Mouse (Mus musculus): ENCODE data around the gene Oser1. TPM values are rescaled to one million over a fixed set of nuclear protein-coding genes. Genes with fewer than 3 reads are reported as not detected.

Gene Oser1
- polyA plus RNA-seq, 1 experiment from 2014 or later: 74.5 TPM

GRCm38 (mm10) chr2:163439488-163439887 lies 15.0 kb upstream of the Oser1 start:
- 82% methylated on average over 1 of the region's 1 CpGs for WGBS
- Histone ChIP-seq H3K27me3 (0 out of 2 replicates have a peak, but pooled peaks cover 13% of the 10 kb centered on the region), H3K27ac (no peak overlapping the region), H3K4me1 (peaks cover 35% of the 10 kb centered on the region), H3K4me3 (replicated peaks) (peak overlapping the region; percentile 65), H3K9ac (peak overlapping the region; percentile 75), H3K9me3 (no peaks in the 10 kb centered on the region), H3K36me3 (replicated peaks) (no peaks in the 10 kb centered on the region), H3K4me2 (peak overlapping the region; percentile 71)
- no peak for ATAC-seq (ENCODE audit: low FRiP score)

GRCm38 (mm10) chr2:163438619-163439451 lies 14.3 kb upstream of the Oser1 start:
- Histone ChIP-seq H3K27ac (peak overlapping the region; percentile 67), H3K9me3 (no peaks in the 10 kb centered on the region), H3K4me3 (replicated peaks) (peak overlapping the region; percentile 65), H3K4me1 (peaks cover 35% of the 10 kb centered on the region), H3K9ac (peak overlapping the region; percentile 75), H3K4me2 (peak overlapping the region; percentile 71), H3K27me3 (0 out of 2 replicates have a peak, but pooled peaks cover 13% of the 10 kb centered on the region), H3K36me3 (replicated peaks) (no peaks in the 10 kb centered on the region)
- WGBS: 1% methylated on average over 30 of the region's 30 CpGs
- peak; percentile 53 for ATAC-seq (ENCODE audit: low FRiP score)

- Histone ChIP-seq H3K36me3 (replicated peaks) (no peaks in the 10 kb centered on the region), H3K27me3 (0 out of 2 replicates have a peak, but pooled peaks cover 13% of the 10 kb centered on the region), H3K27ac (peak within 1 kb of the TSS; percentile 67), H3K4me3 (replicated peaks) (peak within 1 kb of the TSS; percentile 65), H3K4me1 (peaks cover 35% of the 10 kb centered on the region), H3K9me3 (no peaks in the 10 kb centered on the region), H3K9ac (peak within 1 kb of the TSS; percentile 75), H3K4me2 (peak within 1 kb of the TSS; percentile 71)
- 0% methylated on average over 17 of the region's 18 CpGs for WGBS
- ATAC-seq (ENCODE audit: low FRiP score): peak; percentile 85
Observed at GRCm38 (mm10) chr2:163438246-163438618, 13.7 kb upstream of the Oser1 start, which contains the start of gene Gdap1l1. TSS of gene Gdap1l1 (plus strand) at chr2:163438476.

- 35% methylated on average over 4 of the region's 4 CpGs for WGBS
- H3K4me3 ChIP-seq (replicated peaks): peak overlapping the region; percentile 65
- peak; percentile 39; the same call in 1 of the 2 replicates for ATAC-seq (ENCODE audit: low FRiP score)
Observed at GRCm38 (mm10) chr2:163437800-163438199, 13.3 kb upstream of the Oser1 start.

GRCm38 (mm10) chr2:163433971-163434370 lies 9.5 kb upstream of the Oser1 start:
- Histone ChIP-seq H3K4me3 (replicated peaks) (no peak overlapping the region), H3K9ac (no peak overlapping the region), H3K27ac (no peak overlapping the region), H3K36me3 (replicated peaks) (no peaks in the 10 kb centered on the region), H3K4me1 (peaks cover 14% of the 10 kb centered on the region; the same call in 1 of the 2 replicates), H3K9me3 (no peaks in the 10 kb centered on the region), H3K27me3 (0 out of 2 replicates have a peak, but pooled peaks cover 8% of the 10 kb centered on the region), H3K4me2 (no peak overlapping the region)
- ATAC-seq (ENCODE audit: low FRiP score): no peak
- WGBS: 31% methylated on average over 4 of the region's 4 CpGs

More at GRCm38 (mm10) chr2:163437800-163438199, 13.3 kb upstream of the Oser1 start:
- Histone ChIP-seq H3K4me2 (peak overlapping the region; percentile 71), H3K4me1 (peaks cover 35% of the 10 kb centered on the region), H3K9ac (peak overlapping the region; percentile 75; the same call in 1 of the 2 replicates), H3K27ac (peak overlapping the region; percentile 67), H3K27me3 (0 out of 2 replicates have a peak, but pooled peaks cover 13% of the 10 kb centered on the region), H3K9me3 (no peaks in the 10 kb centered on the region), H3K36me3 (replicated peaks) (no peaks in the 10 kb centered on the region)

GRCm38 (mm10) chr2:163431289-163431688 lies 6.8 kb upstream of the Oser1 start:
- WGBS: 90% methylated on average over 9 of the region's 9 CpGs
- no peaks in the 10 kb centered on the region for H3K27me3 ChIP-seq

GRCm38 (mm10) chr2:163428346-163429011 lies 4.0 kb upstream of the Oser1 start:
- Histone ChIP-seq H3K27me3 (no peaks in the 10 kb centered on the region), H3K4me1 (peaks cover 4% of the 10 kb centered on the region; the same call in 1 of the 2 replicates), H3K9me3 (no peaks in the 10 kb centered on the region), H3K4me2 (no peak overlapping the region), H3K27ac (no peak overlapping the region), H3K36me3 (replicated peaks) (0 out of 2 replicates have a peak, but pooled peaks cover 4% of the 10 kb centered on the region), H3K4me3 (replicated peaks) (no peak overlapping the region), H3K9ac (no peak overlapping the region)
- ATAC-seq (ENCODE audit: low FRiP score): no peak
- WGBS: 54% methylated on average over 4 of the region's 4 CpGs

More at GRCm38 (mm10) chr2:163431289-163431688, 6.8 kb upstream of the Oser1 start:
- Histone ChIP-seq H3K36me3 (replicated peaks) (no peaks in the 10 kb centered on the region), H3K9me3 (no peaks in the 10 kb centered on the region), H3K9ac (no peak overlapping the region), H3K4me3 (replicated peaks) (no peak overlapping the region), H3K27ac (no peak overlapping the region), H3K4me1 (no peaks in the 10 kb centered on the region), H3K4me2 (no peak overlapping the region)
- ATAC-seq (ENCODE audit: low FRiP score): no peak

GRCm38 (mm10) chr2:163422895-163423660 lies 1.4 kb downstream of the Oser1 start:
- 79% methylated on average over 9 of the region's 9 CpGs for WGBS
- H3K4me2 ChIP-seq: no peak overlapping the region
- H3K4me3 ChIP-seq (replicated peaks): no peak overlapping the region
- 0 out of 2 replicates have a peak, but pooled peaks cover 12% of the 10 kb centered on the region for H3K36me3 ChIP-seq (replicated peaks)
- H3K9me3 ChIP-seq: no peaks in the 10 kb centered on the region
- H3K4me1 ChIP-seq: peaks cover 25% of the 10 kb centered on the region
- H3K9ac ChIP-seq: no peak overlapping the region
- ATAC-seq (ENCODE audit: low FRiP score): no peak
- no peaks in the 10 kb centered on the region for H3K27me3 ChIP-seq
- no peak overlapping the region for H3K27ac ChIP-seq

GRCm38 (mm10) chr2:163420366-163420886 lies 4.1 kb downstream of the Oser1 start:
- no peak for ATAC-seq (ENCODE audit: low FRiP score)
- peaks cover 32% of the 10 kb centered on the region for H3K4me1 ChIP-seq
- no peaks in the 10 kb centered on the region for H3K27me3 ChIP-seq
- peak overlapping the region; percentile 98 for H3K4me3 ChIP-seq (replicated peaks)
- H3K4me2 ChIP-seq: peak overlapping the region; percentile 95
- 38% methylated on average over 10 of the region's 10 CpGs for WGBS
- H3K36me3 ChIP-seq (replicated peaks): 0 out of 2 replicates have a peak, but pooled peaks cover 12% of the 10 kb centered on the region
- no peaks in the 10 kb centered on the region for H3K9me3 ChIP-seq
- no peak overlapping the region for H3K27ac ChIP-seq
- H3K9ac ChIP-seq: peak overlapping the region; percentile 66

- WGBS: under 1% methylated on average over 64 of the region's 71 CpGs
- peak overlapping the region; percentile 94 for H3K9ac ChIP-seq
- peaks cover 17% of the 10 kb centered on the region for H3K36me3 ChIP-seq (replicated peaks)
- peak overlapping the region; percentile 68; the same call in 1 of the 2 replicates for H3K27ac ChIP-seq
- H3K9me3 ChIP-seq: no peaks in the 10 kb centered on the region
- H3K4me2 ChIP-seq: peak overlapping the region; percentile 95
- no peaks in the 10 kb centered on the region for H3K27me3 ChIP-seq
- peak overlapping the region; percentile 98 for H3K4me3 ChIP-seq (replicated peaks)
- peak; percentile 99 for ATAC-seq (ENCODE audit: low FRiP score)
- H3K4me1 ChIP-seq: peaks cover 31% of the 10 kb centered on the region
Observed at GRCm38 (mm10) chr2:163419346-163420045, 5.0 kb downstream of the Oser1 start.

GRCm38 (mm10) chr2:163418841-163419345 lies 5.6 kb downstream of the Oser1 start:
- Histone ChIP-seq H3K9ac (peak overlapping the region; percentile 94), H3K36me3 (replicated peaks) (peaks cover 22% of the 10 kb centered on the region), H3K4me3 (replicated peaks) (peak overlapping the region; percentile 98), H3K27ac (peak overlapping the region; percentile 56; the same call in 1 of the 2 replicates), H3K4me2 (peak overlapping the region; percentile 95), H3K9me3 (no peaks in the 10 kb centered on the region), H3K27me3 (no peaks in the 10 kb centered on the region), H3K4me1 (peaks cover 28% of the 10 kb centered on the region)
- 0% methylated on average over 42 of the region's 50 CpGs for WGBS
- no peak for ATAC-seq (ENCODE audit: low FRiP score)
